Mouse (Mus musculus) CD4-positive naive resting alpha-beta T cell, adult 76 days (primary cell): ENCODE measurements around the gene Recql5. TPM values are rescaled to one million over a fixed set of nuclear protein-coding genes. Genes with fewer than 3 reads are reported as not detected.

Experiments
- total RNA-seq: library from RNA; stranded (reverse); gene quantifications from one replicate; pipeline ENCODE4 v1.2.4, GENCODE M21; 2023

Gene Recql5
- total RNA-seq = 18.0 TPM

GRCm38 (mm10) chr11:115933108-115933746, at the start of gene Recql5, which contains the start of gene Sap30bp:
Recql5 (minus strand) TSS chr11:115933477.
Sap30bp (plus strand) TSS chr11:115933282.

GRCm38 (mm10) chr11:115974309-115975082, 41.2 kb upstream of the Recql5 start, which contains the start of gene Itgb4:
Itgb4 (plus strand) TSS chr11:115974709.

GRCm38 (mm10) chr11:115911632-115912376, 21.5 kb downstream of the Recql5 start, which contains the start of gene Smim6:
Smim6 (plus strand) TSS chr11:115912017.

GRCm38 (mm10) chr11:115899486-115900266, 33.6 kb downstream of the Recql5 start, which contains the start of gene Smim5:
Smim5 (plus strand) TSS chr11:115899966.

GRCm38 (mm10) chr11:115858354-115858753, 74.9 kb downstream of the Recql5 start, which contains the start of gene Myo15b:
Myo15b (plus strand) TSS chr11:115858406.

Other genes with a start within 250 kb of the Recql5 start
- 140 TPM for gene Grb2, start 224.9 kb downstream of the Recql5 start, total RNA-seq
- gene Tmem94, start 168.0 kb downstream of the Recql5 start, total RNA-seq = 45.5 TPM
- gene Caskin2, start 119.8 kb downstream of the Recql5 start, total RNA-seq = 1.1 TPM
- 16.3 TPM for gene Tsen54, start 118.8 kb downstream of the Recql5 start, total RNA-seq
- 24.1 TPM for gene Llgl2, start 109.4 kb downstream of the Recql5 start, total RNA-seq
- gene Myo15b, start 75.1 kb downstream of the Recql5 start, total RNA-seq = not detected
- not detected for gene Smim5, start 33.5 kb downstream of the Recql5 start, total RNA-seq
- gene Smim6, start 21.5 kb downstream of the Recql5 start, total RNA-seq = not detected
- 56.8 TPM for gene Sap30bp, start 195 bp downstream of the Recql5 start, total RNA-seq
- not detected for gene Itgb4, start 41.2 kb upstream of the Recql5 start, total RNA-seq
- 12.6 TPM for gene Galk1, start 79.2 kb upstream of the Recql5 start, total RNA-seq
- 1,542 TPM for gene H3f3b, start 94.5 kb upstream of the Recql5 start, total RNA-seq
- gene Unk, start 96.8 kb upstream of the Recql5 start, total RNA-seq = 62.9 TPM
- 71.6 TPM for gene Unc13d, start 144.5 kb upstream of the Recql5 start, total RNA-seq
- gene Wbp2, start 153.5 kb upstream of the Recql5 start, total RNA-seq = 192 TPM
- 0.73 TPM for gene Trim47, start 193.7 kb upstream of the Recql5 start, total RNA-seq
- 30.5 TPM for gene Trim65, start 197.7 kb upstream of the Recql5 start, total RNA-seq
- gene Mrpl38, start 205.4 kb upstream of the Recql5 start, total RNA-seq = 49.6 TPM
- gene Fbf1, start 234.7 kb upstream of the Recql5 start, total RNA-seq = 19.2 TPM